Mouse (Mus musculus) MEL-GATA-1-ER (cell line): ENCODE data around the gene Psg16.
"Not testable (repeated sequence)": the region's sequence is repeated elsewhere in the genome, so short reads cannot be mapped to it uniquely, and the experiment has no call there.

Experiments
- DNase-seq: peaks from one replicate; pipeline ENCODE4 v3.0.0-alpha.2; 2012; ENCODE audit warnings: low read depth; ENCODE audit errors: extremely low read depth

Psg16 gene

GRCm38 (mm10) chr7:17090058-17090585 is 16.3 kb downstream of the Psg16 start:
- no peak for DNase-seq

- no peak for DNase-seq
Observed at GRCm38 (mm10) chr7:17091280-17091679, 17.4 kb downstream of the Psg16 start.

- DNase-seq: not testable (repeated sequence)
Observed at GRCm38 (mm10) chr7:17101631-17102030, 27.8 kb downstream of the Psg16 start.

- DNase-seq: no peak
Observed at GRCm38 (mm10) chr7:17135307-17135706, 61.5 kb downstream of the Psg16 start.

- DNase-seq: no peak
Observed at GRCm38 (mm10) chr7:17149931-17150330, 76.1 kb downstream of the Psg16 start, which contains the start of gene Ceacam3. TSS of gene Ceacam3 (plus strand) at chr7:17150282.

- DNase-seq: no peak
Observed at GRCm38 (mm10) chr7:17155634-17156033, 81.8 kb downstream of the Psg16 start.

- no peak for DNase-seq
Observed at GRCm38 (mm10) chr7:17156885-17157677, 83.2 kb downstream of the Psg16 start.

- DNase-seq: no peak
Observed at GRCm38 (mm10) chr7:17159011-17159410, 85.2 kb downstream of the Psg16 start.

- DNase-seq: no peak
Observed at GRCm38 (mm10) chr7:17171827-17172226, 98.0 kb downstream of the Psg16 start.
